Mouse (Mus musculus) embryonic facial prominence, embryonic 10.5 days (tissue): Measurements from ENCODE around the gene Kdm4a. TPM values are rescaled to one million over a fixed set of nuclear protein-coding genes. Genes with fewer than 3 reads are reported as not detected.
A peak's percentile ranks its signal among the peaks of the same experiment; 100 is the strongest.

Experiments used
- DNase-seq: peaks from one replicate; pipeline ENCODE4 v3.0.0-alpha.2; 2017; ENCODE audit warnings: low spot score
- H3K27ac ChIP-seq: fragments of 300-500 bp; sonication (generic); replicated peaks from 2 replicates; pipeline ENCODE4 v1.5.1; 2016; ENCODE audit warnings: mild to moderate bottlenecking
- H3K27me3 ChIP-seq: fragments of 300-500 bp; sonication (generic); replicated peaks from 2 replicates; pipeline ENCODE4 v1.6.1; 2016; ENCODE audit warnings: low read depth, mild to moderate bottlenecking; ENCODE audit not compliant: poor library complexity, severe bottlenecking
- H3K36me3 ChIP-seq: fragments of 300-500 bp; sonication (generic); replicated peaks from 2 replicates; pipeline ENCODE4 v1.6.1; 2016; ENCODE audit warnings: mild to moderate bottlenecking, moderate library complexity
- H3K4me1 ChIP-seq: fragments of 300-500 bp; sonication (generic); 2 replicates; pipeline ENCODE4 v1.6.1; 2016
- H3K4me3 ChIP-seq: fragments of 300-500 bp; sonication (generic); 2 replicates; pipeline ENCODE4 v1.5.1; 2016; ENCODE audit warnings: mild to moderate bottlenecking, moderate library complexity
- H3K9me3 ChIP-seq: fragments of 300-500 bp; sonication (generic); 2 replicates; pipeline ENCODE4 v1.6.1; 2016; ENCODE audit warnings: mild to moderate bottlenecking
- whole genome bisulfite sequencing: fragments of 180-500 bp; shearing (Covaris S2); methylation state at CpG from one replicate; pipeline ENCODE4 v1.1.7; 2016; 5-methylcytosine and 5-hydroxymethylcytosine counted together
- polyA plus RNA-seq: library from polyadenylated mRNA; unstranded; fragments of >200 nt; fragmentation: Nextera tagmentation; extraction: Ambion mirVana; gene quantifications from 2 replicates; pipeline ENCODE4 v1.2.1, GENCODE M21; 2016

Gene Kdm4a
- polyA plus RNA-seq, 1 experiment from 2014 or later: 36.6 TPM

DNA sequence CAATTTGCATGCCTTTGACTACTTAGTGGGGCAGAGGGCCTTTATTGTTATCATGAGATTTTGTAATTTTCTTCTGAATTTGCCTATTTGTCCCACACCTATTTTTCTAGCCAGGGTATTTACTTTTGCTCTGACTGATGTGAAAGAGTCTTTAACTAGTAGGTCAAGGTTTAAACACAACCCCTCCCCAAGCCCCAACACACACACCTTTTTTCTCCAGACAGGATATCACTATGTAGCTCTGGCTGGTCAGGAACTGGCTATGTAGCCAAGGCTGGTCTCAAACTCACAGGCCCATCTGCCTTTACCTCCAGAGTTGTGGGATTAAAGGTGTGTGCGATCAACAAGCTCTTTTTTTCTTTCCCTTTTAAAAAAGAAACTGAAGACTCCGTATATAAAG lies 19.2 kb upstream of the Kdm4a start:
- H3K36me3 ChIP-seq: no peaks in the 10 kb centered on the region
- H3K27me3 ChIP-seq: no peaks in the 10 kb centered on the region
- no peak overlapping the region for H3K27ac ChIP-seq
- H3K9me3 ChIP-seq: no peaks in the 10 kb centered on the region
- WGBS: 88% methylated on average over 2 of the region's 2 CpGs
- peaks cover 5% of the 10 kb centered on the region; the same call in 1 of the 2 replicates for H3K4me1 ChIP-seq
- H3K4me3 ChIP-seq: no peak overlapping the region
- DNase-seq: no peak

DNA sequence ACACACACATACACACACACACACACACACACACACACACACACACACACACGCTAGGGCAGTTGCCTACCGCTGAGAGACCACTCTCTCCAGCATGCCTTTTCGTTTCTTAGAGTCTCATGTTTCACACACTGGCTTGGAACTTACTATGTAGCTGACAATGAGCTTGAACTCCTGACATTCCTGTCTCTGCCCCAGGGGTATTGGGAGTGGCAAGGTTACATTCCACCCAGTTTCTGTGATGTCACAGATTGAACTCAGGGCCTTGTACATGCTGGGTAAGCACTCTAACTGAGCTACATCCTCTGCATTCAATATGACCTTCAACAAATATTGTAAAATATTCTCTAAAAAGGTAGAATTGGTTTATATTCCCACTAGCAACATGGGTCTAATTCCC lies 18.8 kb upstream of the Kdm4a start:
- Histone ChIP-seq H3K4me3 (no peak overlapping the region), H3K4me1 (peaks cover 5% of the 10 kb centered on the region; the same call in 1 of the 2 replicates), H3K27ac (no peak overlapping the region), H3K27me3 (no peaks in the 10 kb centered on the region), H3K36me3 (no peaks in the 10 kb centered on the region), H3K9me3 (no peaks in the 10 kb centered on the region)
- DNase-seq: peak; percentile 29
- WGBS: 53% methylated on average over 3 of the region's 3 CpGs

DNA sequence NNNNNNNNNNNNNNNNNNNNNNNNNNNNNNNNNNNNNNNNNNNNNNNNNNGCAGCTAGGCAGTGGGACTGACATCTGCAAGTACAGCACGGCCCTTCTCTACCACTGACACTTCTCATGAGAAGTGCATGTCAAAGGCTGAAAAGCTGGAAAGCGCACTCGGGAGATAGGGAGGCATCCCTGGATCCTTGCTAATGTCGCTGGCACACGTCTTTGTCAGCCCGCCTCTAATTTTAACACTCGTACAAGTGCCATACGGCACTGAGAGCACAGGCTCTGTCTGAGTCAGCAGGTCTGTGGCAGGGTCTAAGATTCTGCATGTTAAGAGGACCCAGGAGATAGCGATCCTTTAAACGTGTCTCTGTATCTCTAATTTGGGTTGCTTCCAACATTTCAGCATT lies 16.3 kb upstream of the Kdm4a start:
- Histone ChIP-seq H3K27me3 (no peaks in the 10 kb centered on the region), H3K9me3 (no peaks in the 10 kb centered on the region), H3K27ac (no peak overlapping the region), H3K36me3 (no peaks in the 10 kb centered on the region), H3K4me3 (no peak overlapping the region), H3K4me1 (peaks cover 5% of the 10 kb centered on the region; the same call in 1 of the 2 replicates)
- DNase-seq: no peak
- 87% methylated on average over 10 of the region's 10 CpGs for WGBS

DNA sequence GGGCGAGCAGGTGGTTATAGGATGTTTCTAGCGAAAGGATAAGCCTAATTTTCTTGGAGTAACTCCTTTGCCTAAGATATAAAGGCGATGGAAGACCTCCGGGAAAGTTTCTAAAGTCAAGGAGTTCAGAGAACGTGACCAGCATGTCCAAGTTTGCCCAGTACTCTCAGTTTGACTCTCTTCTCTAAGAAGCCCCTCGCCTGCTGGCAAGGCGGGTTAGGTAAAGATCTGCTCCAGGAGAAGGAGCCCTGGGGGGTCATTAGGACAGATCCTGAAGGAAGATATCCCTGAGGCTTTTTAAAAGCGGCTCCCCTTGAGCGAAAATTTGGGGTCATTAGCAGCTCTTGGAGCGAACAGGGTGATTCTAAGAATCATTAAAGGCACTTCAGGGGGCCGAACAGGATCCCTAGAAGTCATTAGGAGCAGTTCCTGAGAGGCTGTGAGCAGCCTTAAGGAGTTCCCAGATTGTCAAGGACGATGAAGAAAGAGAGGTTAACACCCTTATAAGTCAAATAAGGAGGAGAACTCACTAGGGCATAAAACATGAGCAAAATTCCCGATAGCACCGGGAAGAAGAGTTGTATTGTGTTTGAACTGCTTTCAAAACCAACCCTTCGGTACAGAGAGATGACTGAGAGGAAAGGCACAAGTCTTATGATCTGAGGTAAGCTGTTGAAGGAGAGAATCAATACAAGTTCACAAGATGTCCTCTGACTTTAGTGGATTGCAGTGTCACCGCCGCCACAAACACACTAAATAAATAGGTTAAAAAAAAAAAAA lies 648 bp upstream of the Kdm4a start:
- H3K27me3 ChIP-seq: no peaks in the 10 kb centered on the region
- no peaks in the 10 kb centered on the region for H3K9me3 ChIP-seq
- peaks cover 16% of the 10 kb centered on the region for H3K4me1 ChIP-seq
- WGBS: 19% methylated on average over 17 of the region's 17 CpGs
- peaks cover 20% of the 10 kb centered on the region for H3K36me3 ChIP-seq
- peak overlapping the region; percentile 95 for H3K27ac ChIP-seq
- H3K4me3 ChIP-seq: peak overlapping the region; percentile 89
- DNase-seq: no peak

DNA sequence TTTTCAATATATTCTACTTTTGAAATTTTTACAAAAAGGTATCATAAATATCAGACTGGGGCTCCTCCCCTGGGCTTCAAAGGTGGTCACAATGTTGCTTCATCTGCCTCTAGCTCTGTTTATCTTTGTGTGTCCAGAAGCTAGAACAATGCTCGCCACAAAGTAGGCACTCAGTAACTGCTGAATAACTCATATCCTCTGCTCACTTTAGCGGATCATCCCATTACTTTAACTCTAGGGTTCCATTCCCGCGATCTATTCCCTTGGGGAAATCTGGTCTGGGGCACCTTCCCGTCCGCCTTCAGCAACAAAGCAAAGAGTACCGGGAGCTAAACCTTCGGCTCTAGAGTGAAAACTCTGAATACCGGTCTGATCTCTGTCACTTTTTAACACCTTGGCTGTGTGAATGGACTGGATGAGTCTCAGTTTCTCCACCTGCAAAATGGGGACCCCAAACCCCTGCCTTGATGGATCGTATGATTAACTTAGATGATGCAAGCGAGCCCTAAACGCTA lies 834 bp downstream of the Kdm4a start:
- no peaks in the 10 kb centered on the region for H3K9me3 ChIP-seq
- peaks cover 35% of the 10 kb centered on the region for H3K36me3 ChIP-seq
- peak overlapping the region; percentile 89 for H3K4me3 ChIP-seq
- H3K4me1 ChIP-seq: peaks cover 16% of the 10 kb centered on the region
- DNase-seq: no peak
- no peaks in the 10 kb centered on the region for H3K27me3 ChIP-seq
- 3% methylated on average over 12 of the region's 12 CpGs for WGBS
- peak overlapping the region; percentile 95 for H3K27ac ChIP-seq

DNA sequence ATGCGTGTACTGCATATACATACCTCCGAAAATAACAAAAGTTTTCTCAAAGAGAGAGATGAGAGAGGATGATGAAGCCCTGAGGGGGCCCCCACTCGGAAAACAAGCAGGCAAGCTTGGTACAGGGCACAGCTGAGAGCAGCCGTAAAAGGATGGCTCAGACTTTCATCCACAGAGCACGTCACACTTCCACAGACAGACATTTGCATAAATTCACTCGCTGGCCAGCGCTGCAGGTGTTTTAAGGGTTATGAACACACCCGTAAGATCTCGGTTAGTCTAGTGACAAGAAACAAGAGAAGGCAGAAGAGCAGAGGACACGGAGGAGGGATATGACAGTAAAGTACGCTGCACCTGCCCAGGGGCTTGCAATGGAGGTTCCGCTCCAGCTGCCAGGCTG lies 7.4 kb downstream of the Kdm4a start:
- DNase-seq: no peak
- H3K36me3 ChIP-seq: peaks cover 100% of the 10 kb centered on the region
- no peaks in the 10 kb centered on the region for H3K9me3 ChIP-seq
- H3K27me3 ChIP-seq: no peaks in the 10 kb centered on the region
- H3K27ac ChIP-seq: no peak overlapping the region
- WGBS: 94% methylated on average over 12 of the region's 12 CpGs
- no peak overlapping the region for H3K4me3 ChIP-seq
- H3K4me1 ChIP-seq: no peaks in the 10 kb centered on the region

DNA sequence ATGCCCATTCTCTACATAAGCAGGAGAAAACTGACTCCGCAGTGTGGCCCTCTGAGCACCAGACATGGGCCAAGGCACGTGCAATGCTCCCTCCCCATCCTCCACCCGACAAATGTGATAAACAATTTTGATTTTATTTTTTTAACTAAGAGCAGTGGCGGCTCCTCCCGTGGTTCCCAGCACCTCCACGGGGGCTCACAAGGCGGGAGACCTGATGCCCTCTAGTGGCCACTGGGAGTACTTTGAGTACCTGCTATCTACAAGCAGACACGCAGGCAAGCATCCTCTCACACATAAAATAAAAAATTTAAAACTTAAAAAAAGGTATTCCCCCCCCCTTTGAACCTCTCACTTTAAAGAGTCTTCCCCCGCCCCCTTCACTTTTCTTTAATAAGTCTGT lies 8.8 kb downstream of the Kdm4a start:
- Histone ChIP-seq H3K4me1 (no peaks in the 10 kb centered on the region), H3K27ac (no peak overlapping the region), H3K36me3 (peaks cover 100% of the 10 kb centered on the region), H3K9me3 (no peaks in the 10 kb centered on the region), H3K4me3 (no peak overlapping the region), H3K27me3 (no peaks in the 10 kb centered on the region)
- 84% methylated on average over 9 of the region's 9 CpGs for WGBS
- DNase-seq: peak; percentile 39

DNA sequence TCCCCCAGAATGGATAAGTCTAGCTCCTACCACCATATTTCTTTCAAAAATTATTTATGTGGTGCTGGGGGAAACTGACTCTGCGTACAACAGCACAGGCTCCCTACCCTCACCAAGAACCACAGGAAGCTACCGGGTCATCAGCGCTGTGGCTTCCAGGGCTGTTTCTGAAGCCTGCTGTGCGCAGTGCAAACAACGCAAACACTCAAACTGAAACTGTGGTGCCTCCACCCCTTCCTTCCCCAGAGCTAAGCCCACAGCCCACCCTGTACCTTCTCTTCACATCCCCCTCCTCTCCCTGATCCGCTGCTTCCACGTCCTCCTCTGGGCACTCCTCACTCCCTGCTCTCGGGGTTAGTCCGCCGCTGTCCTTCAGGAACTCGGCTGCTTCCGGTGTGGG lies 17.7 kb downstream of the Kdm4a start:
- no peak for DNase-seq
- no peak overlapping the region for H3K4me3 ChIP-seq
- no peaks in the 10 kb centered on the region for H3K4me1 ChIP-seq
- H3K27me3 ChIP-seq: no peaks in the 10 kb centered on the region
- peaks cover 100% of the 10 kb centered on the region for H3K36me3 ChIP-seq
- no peak overlapping the region for H3K27ac ChIP-seq
- H3K9me3 ChIP-seq: no peaks in the 10 kb centered on the region
- 91% methylated on average over 12 of the region's 12 CpGs for WGBS

DNA sequence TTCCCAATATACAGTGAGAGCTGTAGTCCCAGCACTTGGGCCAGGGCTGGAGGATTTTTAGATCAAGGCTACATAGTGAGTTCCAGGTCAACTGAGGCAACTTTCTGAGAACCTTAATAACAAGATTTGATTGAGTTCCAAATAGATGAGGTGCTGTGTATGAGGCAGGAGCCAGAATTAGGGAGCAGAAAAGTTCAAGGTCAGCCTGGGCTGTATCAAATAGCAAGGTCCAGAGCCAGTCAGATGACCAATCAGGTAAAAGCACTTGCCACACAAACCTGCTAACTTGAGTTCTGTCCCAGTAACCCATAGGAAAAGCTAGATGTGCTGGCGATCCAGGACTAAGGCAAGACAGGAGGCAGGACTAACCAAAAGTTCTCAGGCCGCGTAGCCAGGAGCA lies 22.2 kb downstream of the Kdm4a start:
- H3K27ac ChIP-seq: no peak overlapping the region
- H3K4me1 ChIP-seq: no peaks in the 10 kb centered on the region
- no peak for DNase-seq
- peaks cover 100% of the 10 kb centered on the region for H3K36me3 ChIP-seq
- no peaks in the 10 kb centered on the region for H3K9me3 ChIP-seq
- no peaks in the 10 kb centered on the region for H3K27me3 ChIP-seq
- WGBS: 98% methylated on average over 3 of the region's 3 CpGs
- no peak overlapping the region for H3K4me3 ChIP-seq

DNA sequence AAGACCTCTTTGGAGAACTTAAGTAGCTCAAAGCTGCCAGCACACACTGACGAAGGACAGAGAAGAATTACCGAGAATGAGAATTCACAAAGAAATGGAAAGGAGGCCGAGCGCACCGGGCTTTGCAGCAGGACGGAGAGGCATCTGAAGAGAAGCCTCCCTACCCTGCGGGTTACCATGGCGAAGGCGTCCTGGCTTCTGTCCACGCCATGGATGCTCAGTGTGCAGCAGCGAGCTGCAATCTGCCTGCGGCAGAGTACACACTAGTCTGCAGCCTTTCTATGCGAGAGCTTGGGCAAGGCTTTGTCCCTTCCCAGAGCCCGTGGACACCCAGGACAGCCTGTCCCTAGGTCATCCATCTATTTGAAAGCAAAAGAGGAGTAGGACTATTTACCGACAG lies 23.3 kb downstream of the Kdm4a start:
- no peak for DNase-seq
- Histone ChIP-seq H3K36me3 (peaks cover 100% of the 10 kb centered on the region), H3K4me1 (no peaks in the 10 kb centered on the region), H3K4me3 (no peak overlapping the region), H3K27ac (no peak overlapping the region), H3K27me3 (no peaks in the 10 kb centered on the region), H3K9me3 (no peaks in the 10 kb centered on the region)
- WGBS: 92% methylated on average over 15 of the region's 15 CpGs

DNA sequence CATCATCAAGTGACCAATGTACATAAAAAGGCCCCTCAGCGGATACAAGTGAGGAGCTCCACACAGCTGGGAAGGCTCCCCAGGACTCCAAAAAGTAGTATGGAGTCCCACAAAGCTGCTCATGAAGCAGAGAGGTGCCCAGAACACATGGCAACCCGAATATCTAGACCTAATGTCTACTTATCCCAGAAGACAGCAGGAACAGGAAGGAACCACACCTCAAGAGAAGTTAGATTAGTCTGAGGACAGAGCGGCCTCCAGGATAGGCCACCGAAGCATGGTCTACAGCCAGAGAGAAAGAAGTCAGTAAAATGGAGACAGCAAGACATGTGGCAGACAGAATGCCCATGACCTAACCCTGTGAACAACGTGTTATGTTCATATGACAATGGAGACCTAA lies 25.0 kb downstream of the Kdm4a start:
- Histone ChIP-seq H3K36me3 (peaks cover 100% of the 10 kb centered on the region), H3K27ac (no peak overlapping the region), H3K9me3 (no peaks in the 10 kb centered on the region), H3K4me1 (no peaks in the 10 kb centered on the region), H3K27me3 (no peaks in the 10 kb centered on the region), H3K4me3 (no peak overlapping the region)
- no peak for DNase-seq
- WGBS: 93% methylated on average over 5 of the region's 5 CpGs

DNA sequence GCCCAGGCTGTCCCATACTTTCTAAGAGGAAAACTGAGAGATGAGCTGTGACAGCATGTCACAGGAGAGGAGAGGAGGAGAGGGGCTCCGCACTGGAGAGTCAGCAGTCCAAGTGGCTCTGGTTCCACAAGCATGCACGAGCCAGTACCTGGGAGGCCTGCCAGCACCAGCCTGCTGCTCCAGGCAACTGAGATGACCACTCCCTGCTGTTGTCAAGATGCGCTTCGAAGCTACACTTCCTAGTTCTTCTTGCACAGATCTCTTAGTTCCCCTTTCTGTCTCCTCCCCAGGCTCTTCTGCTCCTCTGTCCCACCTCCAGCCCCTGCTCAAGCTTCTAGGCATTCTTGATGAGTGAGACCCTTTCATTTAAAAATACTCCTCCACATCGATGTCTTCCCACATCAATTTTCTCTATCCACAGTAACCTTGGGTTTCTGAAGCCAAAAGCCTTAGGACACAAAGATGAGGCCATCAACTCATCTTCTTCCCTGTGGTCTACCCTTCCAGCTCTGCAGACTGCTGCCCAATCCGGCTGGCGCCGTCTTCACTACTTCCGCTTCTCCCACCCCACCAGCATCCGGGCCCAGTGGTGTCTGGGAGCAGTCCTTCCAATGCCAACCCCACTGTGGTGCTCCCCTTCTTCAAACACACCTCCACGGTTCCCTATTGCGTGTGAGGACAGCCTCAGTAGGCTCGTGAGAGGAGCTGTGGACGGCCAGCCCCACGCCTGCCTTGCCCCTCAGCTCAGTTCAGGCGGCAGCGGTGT lies 27.6 kb downstream of the Kdm4a start:
- H3K9me3 ChIP-seq: no peaks in the 10 kb centered on the region
- WGBS: 93% methylated on average over 17 of the region's 17 CpGs
- H3K36me3 ChIP-seq: peaks cover 100% of the 10 kb centered on the region
- H3K27ac ChIP-seq: no peak overlapping the region
- H3K4me3 ChIP-seq: no peak overlapping the region
- no peaks in the 10 kb centered on the region for H3K27me3 ChIP-seq
- H3K4me1 ChIP-seq: no peaks in the 10 kb centered on the region
- no peak for DNase-seq

DNA sequence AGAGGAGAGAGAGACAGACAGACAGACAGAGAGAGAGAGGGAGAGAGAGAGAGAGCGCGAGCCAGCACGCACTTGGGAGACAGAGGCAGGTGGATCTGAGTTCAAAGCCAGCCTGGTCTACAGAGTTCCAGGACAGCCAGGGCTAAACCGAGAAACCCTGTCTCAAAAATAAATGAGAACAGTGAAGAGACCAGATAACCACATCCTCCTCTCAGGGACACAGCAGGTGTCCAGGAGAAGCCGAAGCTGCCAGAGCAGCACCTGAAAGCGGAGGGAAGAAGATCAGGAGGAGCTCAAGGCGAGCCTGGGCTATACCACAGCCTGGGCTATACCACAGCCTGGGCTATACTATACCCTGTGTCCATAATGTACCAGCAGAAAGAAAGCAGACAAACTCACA lies 29.0 kb downstream of the Kdm4a start:
- H3K27me3 ChIP-seq: no peaks in the 10 kb centered on the region
- H3K9me3 ChIP-seq: no peaks in the 10 kb centered on the region
- 93% methylated on average over 7 of the region's 7 CpGs for WGBS
- no peaks in the 10 kb centered on the region for H3K4me1 ChIP-seq
- no peak overlapping the region for H3K27ac ChIP-seq
- no peak overlapping the region for H3K4me3 ChIP-seq
- no peak for DNase-seq
- H3K36me3 ChIP-seq: peaks cover 100% of the 10 kb centered on the region
